Mouse (Mus musculus): ENCODE measurements around the gene Ak9.
"Not testable (repeated sequence)": the region's sequence is repeated elsewhere in the genome, so short reads cannot be mapped to it uniquely, and the experiment has no call there.

Gene Ak9

GRCm38 (mm10) chr10:41315866-41316265, 12.1 kb downstream of the Ak9 start:
- DNase-seq (ENCODE audit: low read depth, low spot score) = no peak

- no peak for DNase-seq (ENCODE audit: low read depth, low spot score)
Observed at GRCm38 (mm10) chr10:41332533-41333043, 28.8 kb downstream of the Ak9 start.

DNA sequence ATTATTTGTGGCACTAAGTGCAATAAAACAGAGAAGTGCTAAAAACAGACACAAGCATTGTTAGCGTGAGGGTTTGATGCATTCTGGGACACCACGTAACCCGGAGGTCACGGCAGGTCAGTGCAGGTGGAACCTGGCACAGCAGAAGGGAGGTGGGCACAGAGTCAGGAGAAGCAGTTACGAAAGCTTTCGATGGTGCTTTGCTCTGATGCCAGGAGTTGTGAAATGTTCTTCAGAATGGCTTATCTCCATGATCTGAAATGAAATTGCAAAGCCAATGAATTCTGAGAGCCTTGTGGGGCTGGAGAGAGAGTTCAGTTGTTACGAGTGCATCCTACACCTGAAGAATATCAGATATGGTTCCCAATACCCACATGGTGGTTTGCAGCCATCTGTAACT, 37.6 kb downstream of the Ak9 start:
- DNase-seq (ENCODE audit: low read depth, low spot score) = no peak

DNA sequence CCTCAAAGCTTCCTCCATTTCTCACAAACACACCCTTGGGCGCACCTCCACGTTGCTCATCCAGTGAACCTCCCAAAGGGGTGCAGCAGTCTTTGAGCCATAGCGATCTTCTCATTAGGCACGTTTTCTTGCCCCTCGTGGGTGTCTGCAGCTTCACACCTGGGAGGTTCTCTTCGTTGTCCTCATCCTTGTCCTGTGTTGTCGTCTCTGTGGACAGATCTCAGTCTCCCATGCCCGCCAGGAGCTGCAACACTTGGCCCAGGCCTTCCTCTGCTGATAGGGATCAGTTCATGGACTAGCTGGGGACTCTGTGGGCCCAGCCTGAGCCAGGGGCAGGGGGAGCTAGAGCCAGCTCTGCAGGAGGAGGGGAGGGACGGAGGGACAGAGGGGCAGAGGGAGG, 61.3 kb downstream of the Ak9 start:
- no peak for DNase-seq (ENCODE audit: low read depth, low spot score)

- DNase-seq (ENCODE audit: low read depth, low spot score) = no peak
Observed at GRCm38 (mm10) chr10:41380466-41380865, 76.7 kb downstream of the Ak9 start.

- no peak for DNase-seq (ENCODE audit: low read depth, low spot score)
Observed at GRCm38 (mm10) chr10:41385506-41386221, 81.9 kb downstream of the Ak9 start.

GRCm38 (mm10) chr10:41393555-41393954, 89.8 kb downstream of the Ak9 start:
- no peak for DNase-seq (ENCODE audit: low read depth, low spot score)

- no peak for DNase-seq (ENCODE audit: low read depth, low spot score)
Observed at GRCm38 (mm10) chr10:41401097-41401496, 97.3 kb downstream of the Ak9 start.

DNA sequence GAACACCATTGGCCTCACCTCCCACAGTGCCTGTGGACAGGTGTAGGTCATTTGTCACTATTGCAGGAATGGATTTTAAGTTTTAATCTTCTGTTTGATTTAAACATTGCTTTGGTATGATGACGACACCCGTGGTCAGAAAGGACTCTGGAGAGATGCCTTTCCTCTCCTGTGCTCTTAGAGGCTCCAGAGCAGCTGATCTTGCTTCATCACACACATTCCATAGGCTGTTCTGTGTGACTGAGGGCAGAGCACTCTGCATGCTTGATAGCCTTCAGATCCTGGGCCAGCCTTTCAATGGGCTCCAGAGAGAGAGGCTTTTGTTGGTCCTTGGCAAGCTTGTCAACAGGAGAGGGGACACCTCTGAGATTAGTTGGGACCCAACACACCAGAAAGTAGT, 99.6 kb downstream of the Ak9 start:
- peak; percentile 8 for DNase-seq (ENCODE audit: low read depth, low spot score)

DNA sequence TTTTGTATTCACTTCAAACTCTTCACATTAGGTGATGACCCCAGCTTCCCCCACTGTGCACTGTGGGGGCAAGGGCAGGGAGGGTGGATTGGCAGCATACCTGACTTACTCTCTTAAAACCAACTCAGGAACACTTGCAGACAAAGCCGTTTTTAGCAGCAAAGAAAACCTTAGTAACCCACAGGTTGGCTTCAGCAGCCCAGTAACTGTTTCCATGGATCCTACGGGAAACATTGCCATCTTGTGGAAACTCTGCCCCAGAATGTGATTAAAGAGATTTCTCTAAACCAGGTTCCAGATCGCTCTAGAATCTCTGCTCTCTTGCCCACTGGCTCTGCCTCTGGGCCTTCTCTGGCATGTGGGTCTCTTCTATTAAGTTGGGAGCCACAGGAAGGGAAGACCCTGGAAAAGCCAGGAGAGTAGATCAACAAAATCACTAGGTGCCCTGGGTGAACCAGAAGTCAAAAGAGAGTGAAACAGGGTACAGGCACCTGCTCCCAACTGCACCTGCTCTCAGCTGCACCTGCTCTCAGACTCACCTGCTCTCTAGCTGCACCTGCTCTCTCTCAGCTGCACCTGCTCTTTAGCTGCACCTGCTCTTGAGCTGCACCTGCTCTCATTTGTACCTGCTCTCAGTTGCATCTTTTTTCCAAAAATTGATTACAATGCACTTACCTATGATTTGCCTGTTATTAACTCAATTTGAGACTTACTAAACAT, 100.3 kb downstream of the Ak9 start:
- DNase-seq (ENCODE audit: low read depth, low spot score) = peak; percentile 37

- DNase-seq (ENCODE audit: low read depth, low spot score) = not testable (repeated sequence)
Observed at GRCm38 (mm10) chr10:41410176-41410575, 106.4 kb downstream of the Ak9 start.

DNA sequence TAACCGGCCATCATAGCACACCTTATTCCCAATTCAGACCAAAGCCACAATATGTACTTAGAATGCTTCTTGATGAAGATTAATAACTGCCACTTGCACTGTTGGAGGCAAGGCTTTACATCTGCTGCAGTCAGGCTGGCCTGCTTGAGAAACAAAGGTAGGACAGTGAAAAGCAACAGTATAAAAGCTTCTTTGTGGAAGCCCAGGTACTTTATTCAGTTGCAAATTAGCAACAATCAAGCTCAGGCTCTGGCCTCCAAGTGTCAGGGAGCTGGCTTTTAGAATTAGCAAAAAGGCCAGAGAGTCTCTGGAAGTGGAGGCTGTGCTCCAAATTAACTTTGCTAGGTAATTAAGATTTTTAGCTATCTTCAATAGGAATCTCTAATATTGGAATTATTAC, 107.0 kb downstream of the Ak9 start:
- not testable (repeated sequence) for DNase-seq (ENCODE audit: low read depth, low spot score)

DNA sequence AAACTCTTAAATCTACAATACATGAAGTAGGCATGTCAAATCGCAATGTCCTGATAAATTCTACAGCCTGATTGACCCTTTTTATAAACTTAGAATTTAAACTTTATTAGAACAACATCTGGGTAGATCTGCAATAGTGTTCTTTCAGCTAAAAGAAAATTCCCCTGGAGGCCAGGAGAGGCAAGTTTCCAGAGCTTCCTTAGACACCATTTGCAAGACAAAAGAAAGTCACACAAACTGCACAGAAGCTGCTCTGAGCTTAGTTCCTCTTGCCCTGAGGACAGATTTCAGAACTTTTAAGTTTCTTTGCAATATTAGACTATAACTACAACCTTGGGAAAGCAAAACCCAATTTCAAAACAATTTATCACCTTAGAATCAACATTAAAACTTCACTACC, 109.7 kb downstream of the Ak9 start:
- not testable (repeated sequence) for DNase-seq (ENCODE audit: low read depth, low spot score)

- DNase-seq (ENCODE audit: low read depth, low spot score) = not testable (repeated sequence)
Observed at GRCm38 (mm10) chr10:41415368-41415767, 111.6 kb downstream of the Ak9 start.

DNA sequence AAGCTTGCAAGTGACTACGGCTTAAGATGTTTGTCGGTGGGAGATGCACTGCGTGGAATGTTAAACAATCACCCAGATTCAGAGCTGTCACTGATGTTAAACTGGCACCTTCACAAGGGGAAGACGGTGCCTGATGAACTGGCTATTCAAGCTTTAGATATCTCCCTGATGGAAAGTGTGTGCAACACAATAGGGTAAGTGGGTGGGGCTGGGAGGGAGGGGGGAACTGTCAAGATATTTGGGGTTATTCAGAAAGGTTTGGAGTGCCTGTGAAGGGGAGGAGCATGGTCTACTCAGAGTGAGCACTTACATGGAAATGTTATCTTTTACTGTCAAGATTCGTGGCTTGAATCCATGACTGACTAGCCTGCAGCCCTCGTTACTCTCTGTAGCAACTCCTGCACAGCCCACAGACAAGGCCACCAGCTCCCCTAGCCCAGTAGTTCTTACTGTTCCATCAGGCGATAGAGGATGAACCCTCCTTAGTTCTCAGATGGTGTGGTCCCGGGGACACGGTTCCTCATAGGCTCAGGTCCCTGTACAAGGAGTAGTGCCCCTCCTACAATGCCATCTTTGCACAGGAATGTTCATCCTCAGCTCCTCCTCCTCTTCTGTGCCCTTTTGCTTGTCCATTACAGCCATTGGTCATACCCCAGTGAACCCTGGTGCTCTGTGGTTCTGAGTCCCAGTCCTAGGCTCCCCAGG, 116.9 kb downstream of the Ak9 start:
- DNase-seq (ENCODE audit: low read depth, low spot score) = no peak

- DNase-seq (ENCODE audit: low read depth, low spot score) = no peak
Observed at GRCm38 (mm10) chr10:41423681-41424080, 119.9 kb downstream of the Ak9 start.

GRCm38 (mm10) chr10:41426368-41426767, 122.6 kb downstream of the Ak9 start:
- no peak for DNase-seq (ENCODE audit: low read depth, low spot score)

GRCm38 (mm10) chr10:41434624-41435023, 130.8 kb downstream of the Ak9 start:
- DNase-seq (ENCODE audit: low read depth, low spot score) = peak; percentile 70

DNA sequence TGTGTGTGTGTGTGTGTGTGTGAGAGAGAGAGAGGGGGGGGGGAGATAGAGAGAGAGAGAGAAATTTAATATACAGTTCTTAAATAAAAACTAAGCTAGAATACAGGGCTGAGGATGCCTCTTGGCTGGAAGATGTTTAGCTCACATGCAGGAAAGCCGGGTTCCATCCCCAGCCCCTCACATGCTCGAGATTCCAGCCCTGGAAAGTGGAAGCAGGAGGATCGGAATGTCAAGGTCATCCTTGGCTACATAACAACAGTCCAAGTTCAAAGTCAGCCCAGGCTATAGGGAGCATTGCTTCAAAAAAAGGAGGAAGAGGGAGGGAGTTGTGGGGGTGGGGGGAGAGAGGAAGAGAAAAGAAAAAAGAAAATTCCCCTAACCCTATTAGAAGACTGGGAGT, 131.4 kb downstream of the Ak9 start:
- no peak for DNase-seq (ENCODE audit: low read depth, low spot score)

GRCm38 (mm10) chr10:41448216-41448615, 144.4 kb downstream of the Ak9 start:
- no peak for DNase-seq (ENCODE audit: low read depth, low spot score)

GRCm38 (mm10) chr10:41449684-41450083, 145.9 kb downstream of the Ak9 start:
- no peak for DNase-seq (ENCODE audit: low read depth, low spot score)

DNA sequence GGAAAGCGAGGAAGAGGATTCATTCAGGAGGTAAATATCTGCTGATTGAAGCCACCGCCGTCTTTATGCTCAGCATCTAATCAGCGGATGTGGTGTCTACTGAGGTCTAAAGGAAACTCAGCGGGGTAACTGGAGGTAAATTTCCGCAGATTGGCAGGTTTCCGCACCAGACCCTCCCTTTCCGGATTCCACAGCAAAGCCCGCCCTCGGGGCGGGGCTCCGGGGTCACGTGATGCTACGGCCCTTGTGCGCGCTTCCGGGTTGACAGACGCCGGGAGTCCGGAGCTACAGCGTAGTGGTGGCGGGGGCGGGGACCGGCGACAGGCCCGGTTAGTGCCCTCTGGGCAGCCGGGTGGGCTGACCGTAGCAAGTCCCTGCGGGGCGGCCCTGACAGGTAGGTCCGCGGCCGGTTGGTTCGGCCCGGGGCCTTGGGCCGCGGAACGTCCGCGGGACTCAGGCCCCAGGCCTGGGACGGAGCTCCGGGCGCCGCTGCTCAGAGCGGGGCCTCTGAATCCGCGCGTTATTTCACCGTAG, 146.4 kb downstream of the Ak9 start, which contains the start of gene Zbtb24:
Gene Zbtb24, plus strand, starts transcription at position 247 of the 534 bp plus-strand sequence.
- peak; percentile 95 for DNase-seq (ENCODE audit: low read depth, low spot score)

All from 3T3-L1 (cell line).